Mouse (Mus musculus): Measurements from ENCODE around the gene Abcg1. TPM values are rescaled to one million over a fixed set of nuclear protein-coding genes. Genes with fewer than 3 reads are reported as not detected.

The Abcg1 gene
- polyA plus RNA-seq, 1 experiment = 57.4 TPM

DNA sequence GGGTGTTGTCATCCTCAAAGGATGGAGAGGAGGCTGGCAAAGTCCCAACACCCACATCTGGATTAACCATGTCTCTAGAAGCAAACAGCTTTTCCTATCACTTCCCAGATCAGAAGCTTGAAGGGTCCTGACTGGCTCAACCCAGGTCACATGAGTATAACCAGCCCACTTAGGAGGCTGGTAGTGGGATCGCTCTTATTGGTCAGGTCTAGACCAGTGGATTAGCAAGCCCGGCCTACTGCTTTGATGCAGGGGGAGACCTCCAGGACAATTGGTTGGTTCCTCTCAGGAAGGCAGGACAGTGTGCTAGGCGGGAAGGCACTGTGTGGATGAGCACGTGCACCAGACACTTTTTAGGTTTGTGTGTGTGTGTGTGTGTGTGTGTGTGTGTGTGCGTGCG is 30.5 kb upstream of the Abcg1 start:
- no peak for TF ChIP-seq CTCF (IDR thresholded peaks at IDR 0.05; ENCODE audit: insufficient read depth, low read length)
- TF ChIP-seq POLR2A (IDR thresholded peaks at IDR 0.05; ENCODE audit: borderline replicate concordance, extremely low read depth, low read depth, low read length) = no peak
- WGBS = 86% methylated on average over 6 of the region's 6 CpGs
- no peak overlapping the region for H3K4me3 ChIP-seq (replicated peaks; ENCODE audit: extremely low read depth, low read depth, low read length)
- no peak for DNase-seq
- H3K4me1 ChIP-seq (ENCODE audit: control insufficient read depth, insufficient read depth, low read length) = no peaks in the 10 kb centered on the region

DNA sequence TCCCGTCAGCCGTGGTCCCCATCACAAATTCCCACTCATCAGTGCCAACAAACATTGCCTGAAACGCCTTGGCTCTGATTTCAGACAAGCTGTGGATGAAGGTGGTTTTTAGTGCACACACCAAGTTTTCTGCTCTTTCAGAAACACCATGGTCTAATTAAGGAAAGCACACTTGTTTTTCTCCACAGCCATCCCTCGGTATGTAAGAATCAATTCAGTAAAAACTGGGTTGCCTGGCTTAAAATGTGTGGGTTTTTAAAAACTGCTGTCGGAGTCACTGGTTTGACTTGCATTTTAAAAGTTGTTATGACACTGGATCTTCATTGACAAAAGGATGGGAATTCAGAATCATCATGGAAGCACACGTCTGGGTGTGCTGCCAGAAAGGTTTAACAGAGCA is 29.8 kb upstream of the Abcg1 start:
- no peak for DNase-seq
- no peaks in the 10 kb centered on the region for H3K4me1 ChIP-seq (ENCODE audit: control insufficient read depth, insufficient read depth, low read length)
- no peak overlapping the region for H3K4me3 ChIP-seq (replicated peaks; ENCODE audit: extremely low read depth, low read depth, low read length)
- no peak for TF ChIP-seq POLR2A (IDR thresholded peaks at IDR 0.05; ENCODE audit: borderline replicate concordance, extremely low read depth, low read depth, low read length)
- TF ChIP-seq CTCF (IDR thresholded peaks at IDR 0.05; ENCODE audit: insufficient read depth, low read length) = no peak
- WGBS = 88% methylated on average over 6 of the region's 6 CpGs

DNA sequence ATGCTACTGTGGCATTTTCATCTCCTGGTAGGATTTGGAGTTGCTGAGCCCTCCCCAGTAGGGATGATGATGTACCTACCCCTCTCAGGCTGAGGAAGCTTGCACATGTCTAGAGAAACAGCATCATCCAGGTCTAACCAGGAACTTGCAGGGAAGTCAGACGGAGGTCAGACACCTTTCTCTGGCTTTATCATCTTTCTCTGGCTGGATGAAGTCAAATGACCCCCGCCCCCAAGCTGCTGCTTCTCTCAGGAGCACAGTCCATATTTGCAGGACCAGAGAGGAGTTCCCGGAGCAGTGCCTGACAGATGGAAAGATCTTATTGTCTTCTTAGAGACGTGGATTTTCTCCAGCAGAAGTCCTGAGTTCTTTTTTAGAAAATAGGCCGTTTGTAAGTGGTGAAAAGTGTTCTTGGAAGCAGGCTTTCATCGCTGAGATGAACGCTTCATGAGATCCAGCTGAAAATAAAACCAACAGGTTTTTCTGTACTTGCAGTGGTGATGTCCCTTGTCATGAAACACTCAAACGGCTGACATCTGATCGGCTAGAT is 28.6 kb upstream of the Abcg1 start:
- DNase-seq = no peak
- WGBS = 73% methylated on average over 9 of the region's 9 CpGs
- no peaks in the 10 kb centered on the region for H3K4me1 ChIP-seq (ENCODE audit: control insufficient read depth, insufficient read depth, low read length)
- TF ChIP-seq CTCF (IDR thresholded peaks at IDR 0.05; ENCODE audit: insufficient read depth, low read length) = no peak
- TF ChIP-seq POLR2A (IDR thresholded peaks at IDR 0.05; ENCODE audit: borderline replicate concordance, extremely low read depth, low read depth, low read length) = no peak
- H3K4me3 ChIP-seq (replicated peaks; ENCODE audit: extremely low read depth, low read depth, low read length) = no peak overlapping the region

DNA sequence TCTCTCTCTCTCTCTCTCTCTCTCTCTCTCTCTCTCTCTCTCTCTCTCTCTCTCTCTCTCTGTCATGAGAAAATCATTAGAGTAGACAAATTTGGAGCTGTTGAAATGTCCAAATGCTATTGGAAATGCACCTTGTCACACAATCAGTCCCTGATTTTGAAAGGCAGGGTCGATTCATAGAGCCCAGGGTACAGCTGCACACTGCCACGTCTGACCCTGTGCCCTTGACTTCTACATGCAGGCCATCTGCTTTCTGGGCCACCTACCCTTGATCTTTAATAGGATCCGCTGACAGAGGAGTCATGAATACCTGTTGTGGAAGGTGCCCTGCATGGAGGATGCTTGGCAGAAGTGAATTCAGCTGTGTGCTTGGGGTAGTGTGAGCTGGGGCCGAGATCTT is 28.1 kb upstream of the Abcg1 start:
- DNase-seq = no peak
- TF ChIP-seq POLR2A (IDR thresholded peaks at IDR 0.05; ENCODE audit: borderline replicate concordance, extremely low read depth, low read depth, low read length) = no peak
- no peak for TF ChIP-seq CTCF (IDR thresholded peaks at IDR 0.05; ENCODE audit: insufficient read depth, low read length)
- 83% methylated on average over 4 of the region's 4 CpGs for WGBS

DNA sequence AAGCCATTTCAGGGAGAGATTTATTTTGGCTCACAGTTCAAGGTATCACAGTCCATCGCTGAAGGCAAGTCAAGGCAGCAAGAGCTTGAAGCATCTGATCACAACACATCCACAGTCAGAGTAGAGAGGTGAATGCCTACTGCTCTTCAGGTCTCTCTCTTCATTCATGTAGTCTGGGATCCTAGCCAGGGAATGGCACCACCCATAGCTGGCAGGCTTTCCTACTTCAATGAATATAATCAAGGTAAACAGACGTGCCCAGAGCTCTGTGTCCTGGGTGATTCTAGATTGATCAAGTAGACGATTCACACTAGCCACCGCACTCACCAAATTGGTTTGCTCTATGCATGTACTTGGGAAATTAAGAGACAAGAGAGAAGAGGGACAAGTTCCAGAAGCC is 25.1 kb upstream of the Abcg1 start:
- Histone ChIP-seq H3K4me3 (replicated peaks; ENCODE audit: extremely low read depth, low read depth, low read length) (no peak overlapping the region), H3K4me1 (ENCODE audit: control insufficient read depth, insufficient read depth, low read length) (0 out of 2 replicates have a peak, but pooled peaks cover 5% of the 10 kb centered on the region)
- no peak for DNase-seq
- 77% methylated on average over 4 of the region's 4 CpGs for WGBS
- TF ChIP-seq POLR2A (IDR thresholded peaks at IDR 0.05; ENCODE audit: borderline replicate concordance, extremely low read depth, low read depth, low read length) = no peak
- no peak for TF ChIP-seq CTCF (IDR thresholded peaks at IDR 0.05; ENCODE audit: insufficient read depth, low read length)

More for the DNA sequence above, 28.1 kb upstream of the Abcg1 start:
- H3K4me3 ChIP-seq (replicated peaks; ENCODE audit: extremely low read depth, low read depth, low read length) = no peak overlapping the region
- 0 out of 2 replicates have a peak, but pooled peaks cover 1% of the 10 kb centered on the region for H3K4me1 ChIP-seq (ENCODE audit: control insufficient read depth, insufficient read depth, low read length)

DNA sequence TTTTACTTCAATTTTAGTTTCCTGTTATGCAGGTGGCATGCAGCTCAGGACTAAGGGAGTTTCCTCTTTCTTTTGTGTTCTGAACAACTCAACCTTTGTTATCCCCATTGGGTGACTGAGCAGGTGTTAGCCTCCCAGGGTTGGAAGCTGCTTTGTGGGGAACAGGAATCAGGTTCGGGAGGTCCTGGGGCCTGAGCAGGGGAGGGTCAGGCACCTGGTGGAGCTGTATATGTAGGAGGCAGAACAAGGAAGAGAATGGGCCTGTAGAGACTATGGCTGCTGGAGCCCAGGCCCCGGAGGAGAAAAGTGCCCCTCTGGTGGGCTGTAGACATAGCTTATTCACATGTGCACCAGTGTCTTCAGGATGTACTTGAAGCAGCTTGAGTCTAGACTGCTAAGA is 24.2 kb upstream of the Abcg1 start:
- TF ChIP-seq POLR2A (IDR thresholded peaks at IDR 0.05; ENCODE audit: borderline replicate concordance, extremely low read depth, low read depth, low read length) (no peak), CTCF (IDR thresholded peaks at IDR 0.05; ENCODE audit: insufficient read depth, low read length) (no peak)
- no peak for DNase-seq
- no peak overlapping the region for H3K4me3 ChIP-seq (replicated peaks; ENCODE audit: extremely low read depth, low read depth, low read length)
- 0 out of 2 replicates have a peak, but pooled peaks cover 5% of the 10 kb centered on the region for H3K4me1 ChIP-seq (ENCODE audit: control insufficient read depth, insufficient read depth, low read length)
- WGBS = 79% methylated on average over 2 of the region's 2 CpGs

DNA sequence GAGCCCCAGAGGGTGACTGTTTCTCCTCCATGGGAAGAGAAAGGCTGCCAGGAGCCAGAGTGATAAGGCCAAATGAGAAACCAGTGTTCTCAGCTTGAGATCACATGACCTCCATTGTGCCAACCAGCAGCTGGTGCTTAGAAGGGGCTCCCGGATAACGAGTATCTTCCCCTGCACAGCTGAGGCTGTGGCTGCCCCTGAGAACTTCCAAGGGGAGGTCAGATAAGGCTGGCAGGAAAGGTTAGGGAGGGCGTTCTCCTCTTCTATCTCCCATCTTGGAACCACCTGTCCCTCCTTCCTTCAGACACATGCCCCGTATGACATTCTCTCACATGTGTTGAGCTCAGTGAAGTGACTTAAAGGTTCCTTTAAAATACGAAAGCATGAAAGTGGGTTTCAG is 23.3 kb upstream of the Abcg1 start:
- Histone ChIP-seq H3K4me1 (ENCODE audit: control insufficient read depth, insufficient read depth, low read length) (0 out of 2 replicates have a peak, but pooled peaks cover 5% of the 10 kb centered on the region), H3K4me3 (replicated peaks; ENCODE audit: extremely low read depth, low read depth, low read length) (no peak overlapping the region)
- TF ChIP-seq CTCF (IDR thresholded peaks at IDR 0.05; ENCODE audit: insufficient read depth, low read length) (no peak), POLR2A (IDR thresholded peaks at IDR 0.05; ENCODE audit: borderline replicate concordance, extremely low read depth, low read depth, low read length) (no peak)
- WGBS = 43% methylated on average over 5 of the region's 5 CpGs
- DNase-seq = no peak

DNA sequence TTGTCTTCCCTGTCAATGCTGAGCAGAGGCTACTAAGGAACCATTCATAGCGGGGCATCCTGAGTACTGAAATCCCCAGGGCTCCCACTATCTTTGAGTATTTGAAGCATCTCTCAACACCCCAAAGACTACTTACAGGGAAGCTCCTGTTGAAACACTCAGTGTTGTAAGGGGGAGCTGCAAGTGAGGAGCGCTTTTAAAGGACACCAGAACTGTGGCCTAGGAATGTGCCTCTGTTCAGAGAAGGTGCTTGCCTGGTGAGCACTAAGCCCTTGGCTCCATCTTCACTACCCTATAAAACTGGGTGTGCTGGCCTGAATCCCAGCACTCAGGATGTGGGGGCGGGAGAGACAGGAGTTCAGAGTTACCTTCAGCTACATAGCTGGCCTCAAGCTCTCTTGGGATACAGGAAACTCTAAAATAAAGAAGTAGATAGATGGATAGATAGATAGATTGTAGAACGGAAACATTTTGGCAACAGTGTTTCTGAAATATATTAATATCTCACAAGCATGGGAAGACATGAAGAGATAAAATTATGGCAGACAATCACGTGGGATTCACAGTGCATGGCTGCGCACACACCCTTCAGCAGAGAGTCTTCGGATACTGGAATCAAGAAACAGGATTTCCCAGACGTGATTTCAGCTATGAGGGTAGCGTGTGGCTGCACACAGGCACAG is 22.7 kb upstream of the Abcg1 start:
- peaks cover 5% of the 10 kb centered on the region; the same call in 1 of the 2 replicates for H3K4me1 ChIP-seq (ENCODE audit: control insufficient read depth, insufficient read depth, low read length)
- DNase-seq = no peak
- no peak for TF ChIP-seq CTCF (IDR thresholded peaks at IDR 0.05; ENCODE audit: insufficient read depth, low read length)
- TF ChIP-seq POLR2A (IDR thresholded peaks at IDR 0.05; ENCODE audit: borderline replicate concordance, extremely low read depth, low read depth, low read length) = no peak
- H3K4me3 ChIP-seq (replicated peaks; ENCODE audit: extremely low read depth, low read depth, low read length) = no peak overlapping the region
- 55% methylated on average over 9 of the region's 9 CpGs for WGBS

DNA sequence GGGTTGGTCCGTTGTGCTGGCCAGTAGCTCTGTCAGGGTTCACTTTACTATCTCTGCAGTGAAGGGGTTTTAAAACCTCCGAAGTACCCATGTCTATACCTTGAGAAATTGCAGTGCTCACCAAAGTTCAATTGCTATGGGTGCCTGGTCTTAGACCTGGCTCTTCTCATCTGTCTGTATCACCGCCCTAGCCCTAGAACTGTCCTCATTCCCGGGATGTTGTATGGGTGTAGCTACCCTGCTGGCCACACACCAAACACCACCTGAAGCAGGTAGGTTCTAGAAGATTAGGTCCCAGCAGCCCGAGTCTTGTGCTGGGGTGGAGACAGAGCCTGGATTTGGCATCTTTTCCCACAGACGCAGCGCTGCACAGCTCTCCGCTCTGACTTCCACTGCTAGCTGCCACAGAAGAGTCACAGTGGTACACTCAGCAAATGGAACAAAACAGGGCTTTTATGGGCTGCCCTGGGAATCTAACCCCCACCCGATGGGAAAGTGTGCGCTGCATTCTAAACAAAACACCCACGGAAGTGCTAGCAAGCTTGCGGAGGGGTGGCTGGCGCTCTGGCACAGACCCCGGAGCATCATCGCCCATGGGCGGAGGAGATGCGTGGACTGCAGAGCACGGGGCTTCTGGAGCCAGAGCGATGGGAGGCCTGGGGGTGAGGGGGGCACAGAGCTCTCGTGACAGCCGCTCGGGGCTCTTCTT is 21.2 kb upstream of the Abcg1 start:
- DNase-seq = no peak
- 78% methylated on average over 22 of the region's 22 CpGs for WGBS

More for the DNA sequence above, 21.2 kb upstream of the Abcg1 start:
- H3K4me1 ChIP-seq (ENCODE audit: control insufficient read depth, insufficient read depth, low read length) = peaks cover 5% of the 10 kb centered on the region; the same call in 1 of the 2 replicates
- H3K4me3 ChIP-seq (replicated peaks; ENCODE audit: extremely low read depth, low read depth, low read length) = no peak overlapping the region
- TF ChIP-seq POLR2A (IDR thresholded peaks at IDR 0.05; ENCODE audit: borderline replicate concordance, extremely low read depth, low read depth, low read length) = no peak
